Mouse (Mus musculus): ENCODE measurements at regions not wholly inside any gene's neighbourhood (a gene's known extent, or its start where the extent isn't known, plus 50 kb on each side); places are given as distances from the start of the nearest gene placed in this dataset.

GRCm38 (mm10) chr7:83476161-83476495 is 108.6 kb upstream of the Tmc3 start:
- DNase-seq (ENCODE audit: low spot score in 2 of 2) = no peak

GRCm38 (mm10) chr7:83476861-83477260 is 107.9 kb upstream of the Tmc3 start:
- no peak for DNase-seq (ENCODE audit: low spot score in 2 of 2)

GRCm38 (mm10) chr7:83477661-83478121 is 107.0 kb upstream of the Tmc3 start:
- DNase-seq (ENCODE audit: low spot score in 2 of 2) = no peak

GRCm38 (mm10) chr7:83481655-83482054 is 103.1 kb upstream of the Tmc3 start:
- DNase-seq (ENCODE audit: low spot score in 2 of 2) = no peak

- DNase-seq (ENCODE audit: low spot score in 2 of 2) = no peak
Measured at GRCm38 (mm10) chr7:83482254-83482653, 102.5 kb upstream of the Tmc3 start.

- no peak for DNase-seq (ENCODE audit: low spot score in 2 of 2)
Measured at GRCm38 (mm10) chr7:83482671-83483304, 101.9 kb upstream of the Tmc3 start.

GRCm38 (mm10) chr7:83486156-83486750 is 98.5 kb upstream of the Tmc3 start:
- no peak for DNase-seq (ENCODE audit: low spot score in 2 of 2)

- no peak for DNase-seq (ENCODE audit: low spot score in 2 of 2)
Measured at GRCm38 (mm10) chr7:83489790-83490189, 94.9 kb upstream of the Tmc3 start.

GRCm38 (mm10) chr7:83504996-83505645 is 79.6 kb upstream of the Tmc3 start:
- DNase-seq (ENCODE audit: low spot score in 2 of 2) = no peak

- DNase-seq (ENCODE audit: low spot score in 2 of 2) = no peak
Measured at GRCm38 (mm10) chr7:83516295-83516694, 68.4 kb upstream of the Tmc3 start.

GRCm38 (mm10) chr7:83521511-83521910 is 63.2 kb upstream of the Tmc3 start:
- peak; percentile 4 to 34 for DNase-seq (ENCODE audit: low spot score in 2 of 2)
